Mouse (Mus musculus) urinary bladder, postnatal 36 days (tissue): Measurements from ENCODE around the gene Rasl10a.

Source experiments
- DNase-seq, 2 experiments: peaks; one replicate each; pipeline ENCODE4 v3.0.0; 2022; ENCODE audit warnings: low spot score in 2 of 2, mixed read lengths in 1 of 2

Rasl10a gene

DNA sequence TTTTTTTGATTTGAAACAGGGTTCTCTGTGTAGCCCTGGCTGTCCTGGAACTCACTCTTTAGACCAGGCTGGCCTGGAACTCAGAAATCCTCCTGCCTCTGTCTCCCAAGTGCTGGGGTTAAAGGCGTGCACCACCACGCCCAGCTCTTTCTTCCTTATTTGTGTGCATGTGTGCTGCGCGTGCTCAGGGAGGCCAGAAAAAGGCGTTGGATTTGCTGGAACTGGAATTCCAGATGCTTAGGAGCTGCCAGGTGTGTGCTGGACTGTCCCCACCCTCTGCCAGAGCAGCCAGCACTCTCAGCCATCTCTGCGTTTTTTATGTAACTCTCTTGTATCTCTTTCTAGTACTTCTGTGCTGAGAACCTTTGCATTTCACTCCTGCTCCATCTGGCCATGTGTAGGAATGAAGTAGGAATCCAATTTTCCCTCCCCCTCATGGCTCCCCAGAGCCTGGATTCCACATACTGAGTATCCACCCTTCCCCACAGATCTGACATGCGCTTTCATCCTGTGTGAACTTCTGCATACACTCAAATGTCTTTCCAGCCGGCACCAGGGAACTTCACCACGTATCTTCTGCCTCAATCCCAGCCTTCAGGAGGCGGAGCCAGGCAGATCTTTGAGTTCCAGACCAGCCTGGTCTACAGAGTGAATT lies 5.6 kb upstream of the Rasl10a start:
- DNase-seq: no peak

DNA sequence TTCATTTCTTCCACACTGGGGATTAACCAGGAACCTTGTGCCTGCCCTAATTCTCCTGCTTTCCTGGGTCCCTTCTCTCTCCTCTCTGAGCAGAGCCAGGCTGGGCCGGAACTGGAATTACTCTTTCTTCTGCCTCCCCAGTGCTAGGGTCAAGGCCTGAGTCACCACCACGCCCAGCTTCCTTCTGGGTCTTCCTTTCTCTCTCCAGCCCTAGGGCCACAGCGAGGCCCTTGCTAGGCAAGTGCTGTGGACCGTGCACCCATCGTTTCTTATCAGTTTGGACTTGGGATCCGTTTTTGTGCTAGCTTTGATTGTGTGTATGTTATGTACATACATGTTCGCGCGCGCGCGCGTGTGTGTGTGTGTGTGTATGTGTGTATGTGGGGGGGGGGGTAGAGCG lies 3.8 kb upstream of the Rasl10a start:
- DNase-seq: no peak

DNA sequence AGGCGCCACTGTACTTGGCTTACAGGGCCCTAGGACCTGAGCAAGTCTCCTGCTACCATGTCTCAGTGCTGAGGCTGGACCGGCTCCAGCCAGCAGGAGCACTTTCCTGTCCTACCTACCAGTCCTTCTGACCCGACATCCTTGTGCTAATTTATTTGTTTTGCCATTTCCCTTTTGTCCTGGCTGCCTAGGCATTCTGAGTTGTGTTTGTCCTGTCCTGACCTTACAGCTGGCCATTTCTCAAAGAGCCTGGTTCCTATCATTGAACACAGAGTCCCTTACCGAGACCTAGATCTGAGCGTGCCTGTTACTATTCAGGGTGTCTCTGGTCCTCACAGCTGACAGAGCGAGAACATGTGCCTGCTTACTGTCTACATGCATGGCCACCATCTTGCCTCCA lies 3.1 kb upstream of the Rasl10a start:
- no peak for DNase-seq

DNA sequence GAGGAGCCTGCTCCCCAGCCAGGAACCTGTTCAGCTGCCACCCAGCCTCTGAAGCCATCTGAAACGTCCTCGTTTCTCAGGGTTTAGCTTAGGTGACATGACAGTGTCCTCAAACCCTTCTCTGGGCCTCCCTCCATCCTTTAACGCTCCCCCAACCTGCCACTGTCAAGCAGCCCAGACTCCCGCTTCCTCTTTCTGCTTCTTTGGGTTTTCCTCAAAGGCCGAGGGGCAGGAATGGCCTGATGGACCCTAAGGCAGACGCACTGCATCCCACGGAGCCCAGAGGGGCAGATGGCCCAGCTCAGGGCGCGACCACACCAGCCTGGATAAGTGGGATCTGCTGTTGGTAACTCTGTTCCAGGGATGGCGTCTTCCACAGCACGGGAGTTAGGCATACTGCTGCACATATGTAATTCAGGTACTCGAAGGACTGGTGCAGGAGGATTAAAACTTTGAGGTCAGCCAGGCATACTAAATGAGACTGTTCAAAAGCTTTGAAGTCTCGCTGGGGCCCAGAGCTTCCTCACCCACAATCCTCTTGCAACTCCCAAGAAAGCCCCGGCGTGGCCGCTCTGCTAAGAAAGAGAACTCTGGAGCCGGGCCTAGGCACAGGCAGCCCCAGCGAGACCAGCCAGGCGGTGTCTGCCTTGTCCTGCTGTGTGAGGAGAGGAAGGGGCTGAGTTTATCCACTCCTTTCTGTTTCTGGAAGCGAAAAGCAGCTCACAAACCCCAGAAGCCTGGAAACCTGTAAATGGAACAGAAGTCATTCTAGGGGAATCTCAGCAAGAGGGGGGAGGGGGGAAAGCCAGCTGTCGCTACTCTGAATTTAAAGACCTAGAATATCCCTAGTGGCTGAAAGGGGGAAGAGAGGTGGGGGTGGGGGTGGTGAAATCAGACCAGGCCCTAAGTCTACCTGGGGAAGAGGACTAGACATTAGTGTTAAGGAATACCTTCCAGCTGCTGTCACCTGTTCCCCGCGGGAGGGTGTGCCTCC lies 1.7 kb upstream of the Rasl10a start:
- no peak for DNase-seq

DNA sequence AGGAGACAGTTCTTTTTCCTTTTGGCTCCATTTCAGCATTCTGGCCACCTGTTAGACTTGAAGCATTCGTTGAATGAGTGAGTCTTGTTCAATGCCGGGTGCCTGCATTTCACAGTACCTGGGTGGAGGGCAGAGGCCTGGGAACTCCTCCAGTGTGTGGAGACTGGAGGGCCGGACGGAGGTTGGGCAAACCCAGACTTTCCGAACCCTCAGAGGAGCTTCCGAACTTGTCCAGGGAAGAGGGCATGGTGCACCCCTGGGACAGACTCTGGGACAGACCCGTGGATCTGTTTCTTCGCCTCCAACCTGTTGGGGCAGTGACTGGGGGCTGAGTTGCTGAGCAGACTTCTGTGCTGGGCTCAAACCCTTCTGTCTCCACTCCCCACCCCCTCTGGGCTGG lies 864 bp upstream of the Rasl10a start:
- no peak for DNase-seq

DNA sequence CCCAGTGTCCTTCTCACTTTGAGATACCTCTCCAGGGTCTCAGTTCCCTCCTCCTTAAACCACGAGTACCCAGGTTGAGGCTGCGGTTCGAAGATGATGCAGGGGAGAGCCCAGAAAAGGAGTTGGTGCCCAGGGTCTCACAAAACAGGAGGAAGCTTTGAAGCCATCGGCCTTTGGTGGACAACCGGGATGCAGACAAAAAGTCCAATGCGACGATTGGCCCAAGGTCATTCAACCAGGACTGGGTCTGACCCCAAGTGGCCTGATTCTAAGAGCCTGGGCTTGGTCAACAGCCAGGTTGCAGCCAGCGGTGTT lies 430 bp upstream of the Rasl10a start:
- no peak for DNase-seq

DNA sequence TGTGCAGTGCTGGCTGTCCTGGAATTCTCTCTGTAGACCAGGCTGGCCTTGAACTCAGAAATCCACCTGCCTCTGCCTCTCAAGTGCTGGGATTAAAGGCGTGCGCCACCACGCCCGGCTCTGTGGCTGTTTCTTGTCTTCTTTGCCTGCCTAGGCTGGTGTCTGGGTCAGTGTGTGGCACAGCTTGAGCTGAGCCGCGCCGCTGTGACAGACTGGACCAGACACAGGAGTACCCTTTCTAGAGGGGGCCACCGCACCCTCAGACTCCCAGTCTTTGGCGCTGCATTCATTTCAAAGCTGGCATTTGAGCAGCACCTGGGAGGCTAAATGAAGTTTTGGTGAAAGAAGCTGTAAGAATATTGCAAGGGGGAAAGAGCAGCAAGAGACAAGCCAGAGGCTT lies 855 bp downstream of the Rasl10a start:
- no peak for DNase-seq

GRCm38 (mm10) chr11:5059230-5059629 lies 1.3 kb downstream of the Rasl10a start:
- DNase-seq: no peak

GRCm38 (mm10) chr11:5059704-5060156 lies 1.8 kb downstream of the Rasl10a start:
- no peak for DNase-seq

DNA sequence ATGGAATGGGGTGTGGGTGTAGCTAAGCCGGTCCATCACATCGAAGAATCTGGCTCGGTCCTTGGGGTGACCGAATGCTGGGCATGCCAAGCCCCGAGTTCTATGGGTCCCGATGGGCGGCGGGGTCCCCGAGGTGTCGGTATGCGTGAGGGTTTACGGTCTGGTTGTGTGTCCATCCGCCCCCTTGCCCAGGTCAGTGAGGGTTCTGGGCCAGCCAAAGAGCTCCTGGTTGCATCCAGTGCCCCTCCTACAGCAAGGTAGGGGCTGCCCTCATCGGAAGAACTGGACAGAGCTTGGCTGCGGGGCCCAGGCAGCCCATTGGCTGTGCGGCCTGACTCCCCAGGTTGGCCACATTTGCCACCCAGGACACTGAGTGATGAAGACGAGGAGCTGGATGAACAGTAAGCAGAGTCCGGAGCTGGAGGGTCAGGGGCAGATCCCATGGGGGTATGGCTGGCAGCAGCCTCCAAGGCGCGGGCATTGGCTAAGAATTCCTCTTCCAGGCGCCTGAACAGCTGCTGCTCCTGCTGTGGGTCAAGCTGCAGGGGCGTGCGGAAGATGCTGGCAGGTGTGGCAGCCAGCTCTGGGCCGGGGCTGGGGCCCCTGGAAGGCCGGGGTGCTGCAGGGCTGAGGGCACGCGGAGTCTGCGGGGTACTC lies 3.0 kb downstream of the Rasl10a start:
- DNase-seq: no peak

- DNase-seq: peak; percentile 98
Measured at GRCm38 (mm10) chr11:5061413-5062139, 3.6 kb downstream of the Rasl10a start.

- DNase-seq: no peak
Measured at GRCm38 (mm10) chr11:5062326-5062725, 4.4 kb downstream of the Rasl10a start.

- no peak for DNase-seq
Measured at GRCm38 (mm10) chr11:5062860-5063505, 5.1 kb downstream of the Rasl10a start.

GRCm38 (mm10) chr11:5063561-5064281 lies 5.8 kb downstream of the Rasl10a start:
- DNase-seq: peak in 1 of 2 experiments; percentile 46

DNA sequence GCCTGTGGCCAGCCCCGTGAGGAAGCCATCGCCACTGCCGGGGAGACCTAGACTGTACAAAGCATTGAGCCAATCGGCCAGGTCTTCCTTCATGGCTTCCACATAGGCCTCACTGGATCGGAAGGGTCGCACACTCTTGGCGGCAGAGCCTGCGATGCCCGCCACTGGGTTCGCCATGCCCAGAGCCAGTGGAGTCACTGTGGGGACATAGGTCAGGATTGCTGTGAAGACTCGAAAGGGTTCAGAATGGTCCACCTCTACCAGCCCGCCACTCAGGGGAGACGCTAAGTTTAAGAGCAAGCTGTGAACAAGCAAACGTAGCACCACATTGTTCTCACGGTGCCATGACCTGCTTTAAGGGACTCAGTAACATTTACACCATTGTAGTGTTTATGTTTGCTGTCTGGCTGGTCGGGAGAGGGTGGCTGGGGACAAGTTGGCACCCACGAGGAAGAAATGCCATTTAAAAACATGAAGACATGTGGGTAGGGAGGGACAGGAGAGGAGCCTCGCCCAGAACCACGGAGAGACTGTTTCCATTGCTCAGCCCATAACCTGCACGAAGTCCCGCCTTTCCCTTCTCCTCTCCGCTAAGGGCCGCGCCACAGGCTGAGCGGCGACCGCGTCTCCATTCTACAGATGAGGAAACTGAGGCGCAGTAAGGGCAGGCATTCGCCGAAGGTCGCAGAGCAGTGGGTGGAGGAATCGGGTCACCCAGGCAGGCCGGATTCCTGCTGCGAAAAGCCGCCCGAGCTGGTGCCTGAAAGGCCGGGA lies 6.5 kb downstream of the Rasl10a start:
- DNase-seq: peak in 1 of 2 experiments; percentile 39

DNA sequence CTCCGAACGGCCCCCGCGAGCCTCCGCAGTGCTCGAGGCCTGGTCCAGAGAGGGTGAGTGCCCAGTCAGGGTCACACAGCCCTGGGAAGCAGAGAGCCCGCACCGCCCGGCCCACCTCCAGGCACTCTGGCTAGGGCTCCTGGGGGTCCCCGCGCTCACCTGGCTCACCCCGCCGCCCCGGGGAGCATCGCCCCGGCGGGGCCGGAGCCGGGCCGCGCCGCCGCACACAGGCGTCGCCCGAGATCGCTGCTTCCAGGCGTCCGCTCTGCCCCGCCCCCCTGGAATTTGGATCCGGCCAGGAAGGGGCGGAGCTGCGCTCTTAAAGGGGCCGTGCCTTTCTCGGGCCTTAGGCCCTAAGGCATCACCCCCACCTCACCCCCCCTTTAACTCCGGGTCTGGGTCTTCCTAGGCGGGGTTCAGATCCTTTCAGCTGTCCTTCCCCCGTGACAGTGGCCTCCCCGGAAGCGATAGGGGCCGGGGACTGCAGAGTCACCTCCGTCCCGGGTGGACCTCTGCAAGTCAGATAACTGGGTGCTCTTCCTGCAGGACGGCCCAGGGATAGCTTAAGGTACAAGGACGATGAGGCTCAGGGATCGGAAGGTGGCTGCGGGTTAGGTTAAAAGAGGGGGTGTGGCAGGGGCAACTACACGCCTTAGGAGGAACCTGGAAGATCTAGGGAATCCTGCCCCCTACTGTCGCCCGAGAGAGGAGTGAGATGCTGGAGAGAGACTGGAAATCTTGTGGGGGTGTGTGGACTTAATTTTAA lies 7.3 kb downstream of the Rasl10a start, which contains the start of gene Gas2l1:
Gene Gas2l1 (minus strand): TSS at position 272 of the 766 bp plus-strand sequence.
- DNase-seq: peak; percentile 90 to 92

DNA sequence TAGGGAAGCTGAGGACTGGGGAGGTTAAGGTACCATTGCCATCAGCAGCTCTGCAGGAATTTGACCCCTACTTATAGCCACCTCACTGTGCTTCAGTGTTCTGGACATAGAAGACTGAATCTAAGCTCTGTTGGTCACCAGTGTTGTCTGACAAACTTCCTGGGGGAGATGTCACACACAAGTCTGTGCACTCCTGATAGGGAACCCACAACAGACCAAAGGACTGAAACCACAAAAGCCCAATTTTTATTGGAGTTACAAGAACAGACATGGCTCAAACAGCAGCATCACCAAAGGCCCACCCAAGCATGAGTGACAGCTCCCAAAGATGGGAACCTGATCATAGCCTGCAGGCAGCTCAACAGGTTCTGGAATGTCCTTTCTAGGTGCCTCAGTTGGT lies 9.1 kb downstream of the Rasl10a start:
- no peak for DNase-seq

DNA sequence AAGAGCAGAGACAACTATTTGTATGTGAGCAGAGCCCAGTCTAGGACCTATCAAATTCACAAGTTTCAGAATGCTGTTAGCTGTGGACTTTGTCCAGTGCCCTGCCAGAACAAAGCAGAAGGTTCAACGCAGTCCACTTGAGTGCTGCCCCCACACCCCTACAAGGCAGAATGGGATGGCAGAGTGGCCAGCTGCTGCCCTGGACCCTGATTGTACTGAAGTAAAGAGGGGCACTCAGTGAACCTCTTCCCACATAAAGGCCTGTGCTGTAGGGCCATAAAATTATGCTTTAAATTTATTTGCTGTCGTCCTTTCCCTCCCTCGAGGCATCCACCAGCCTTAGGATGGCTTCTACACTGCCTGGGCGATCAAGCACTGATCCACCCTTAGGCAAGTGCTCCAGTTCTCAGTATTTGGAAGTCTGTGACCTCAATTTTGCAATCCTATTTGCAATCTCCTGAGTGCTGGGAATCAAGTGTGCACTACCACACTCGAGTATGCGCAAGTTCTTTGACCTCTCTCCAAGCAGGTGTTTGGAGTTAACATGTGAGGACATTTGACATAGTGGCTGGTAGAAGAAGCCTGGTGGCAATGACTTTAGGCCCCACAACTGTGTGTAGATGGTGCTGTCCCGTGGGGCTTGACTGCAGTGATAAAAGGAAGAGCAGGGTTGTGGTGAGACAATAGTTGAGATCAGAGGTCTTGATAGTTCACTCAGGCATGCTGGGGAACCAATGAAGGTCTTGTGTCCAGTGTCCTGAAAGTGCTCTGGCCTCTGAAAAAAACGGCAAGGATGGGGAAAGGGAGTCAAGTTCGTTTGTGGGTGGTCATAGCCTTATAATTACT lies 10.4 kb downstream of the Rasl10a start:
- DNase-seq: no peak
